Mouse (Mus musculus): ENCODE data around the gene Man1c1. TPM values are rescaled to one million over a fixed set of nuclear protein-coding genes. Genes with fewer than 3 reads are reported as not detected.
A peak's percentile ranks its signal among the peaks of the same experiment; 100 is the strongest.

Man1c1 gene
- polyA plus RNA-seq, 1 experiment: 93.7 TPM

DNA sequence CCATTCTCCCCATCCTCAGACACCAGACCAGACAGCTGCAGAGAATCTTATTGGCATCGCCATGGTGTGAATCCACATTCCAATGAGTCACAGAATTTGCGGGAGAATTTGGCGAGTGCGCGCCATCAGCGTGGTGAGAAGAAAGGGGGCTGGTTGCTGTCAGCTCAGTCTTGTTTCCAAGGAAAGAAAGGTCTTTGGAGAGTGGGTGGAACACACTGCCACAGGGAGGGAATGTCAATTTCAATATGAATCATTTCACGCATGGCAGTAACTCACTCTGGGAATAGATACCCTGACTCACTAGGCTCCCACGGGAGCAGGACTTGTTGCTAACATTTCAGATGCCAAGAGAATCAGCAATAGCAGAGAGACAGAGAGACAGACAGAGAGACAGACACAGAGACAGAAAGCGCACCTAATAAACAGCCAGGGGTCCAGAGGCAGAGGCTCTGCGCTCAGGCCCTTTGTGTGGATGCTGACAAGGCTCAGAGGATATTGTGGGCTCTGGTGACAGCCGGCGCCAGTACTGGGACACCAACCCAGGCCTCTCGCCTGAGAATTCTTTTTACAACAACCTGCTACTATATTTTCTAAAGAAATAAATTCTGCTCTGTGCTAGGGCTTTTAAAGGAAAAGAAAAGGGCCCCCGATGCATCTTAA is 72.5 kb downstream of the Man1c1 start:
- H3K27ac ChIP-seq (ENCODE audit: insufficient read depth, low read depth, low read length): peak overlapping the region; percentile 98
- H3K4me3 ChIP-seq (ENCODE audit: insufficient read depth, low read length): no peak overlapping the region
- TF ChIP-seq POLR2A (IDR thresholded peaks at IDR 0.05; ENCODE audit: borderline replicate concordance, low read depth, low read length) (no peak), CTCF (IDR thresholded peaks at IDR 0.05; ENCODE audit: low read depth, low read length) (no peak)
- peaks cover 61% of the 10 kb centered on the region for H3K4me1 ChIP-seq (ENCODE audit: control insufficient read depth, insufficient read depth, low read length)

DNA sequence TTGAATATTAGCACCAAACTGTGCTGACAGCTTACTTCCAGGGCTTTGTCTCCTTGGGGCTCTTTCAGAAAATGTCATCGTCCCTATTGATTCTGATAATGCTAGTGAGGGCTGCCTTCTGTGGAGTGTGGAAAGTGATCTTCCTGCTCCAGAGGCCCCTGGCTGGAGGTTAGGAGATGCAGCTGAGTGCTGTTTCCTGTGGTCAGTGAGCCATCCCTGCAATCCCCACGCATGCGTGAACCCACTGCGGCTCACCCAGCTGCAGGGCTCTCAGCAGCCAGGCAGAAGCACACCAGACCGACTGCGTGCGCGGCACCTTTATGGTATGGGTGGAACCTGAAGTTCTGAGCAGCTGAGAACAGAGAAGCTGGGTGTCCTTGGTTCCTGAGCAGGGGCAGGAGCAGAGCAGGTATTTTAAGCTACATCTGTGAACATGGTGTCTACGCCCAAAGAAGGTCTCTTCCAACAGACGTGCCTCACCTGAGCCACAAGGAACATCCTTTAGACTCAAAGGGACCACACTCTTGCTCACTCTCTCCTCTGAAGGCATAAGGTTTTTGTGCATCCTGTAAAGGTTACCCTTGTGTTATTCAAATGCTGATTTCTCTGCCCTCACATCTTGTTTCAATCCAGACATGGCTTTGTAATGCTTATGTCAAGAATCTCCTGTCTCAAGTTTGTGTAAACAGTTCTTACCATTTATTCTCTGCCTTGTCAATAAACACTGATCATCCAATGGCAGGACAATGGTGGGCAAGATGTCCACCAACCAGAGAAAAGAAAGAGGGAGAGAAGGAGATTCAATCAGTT is 75.3 kb downstream of the Man1c1 start:
- TF ChIP-seq CTCF (IDR thresholded peaks at IDR 0.05; ENCODE audit: low read depth, low read length) (no peak), POLR2A (IDR thresholded peaks at IDR 0.05; ENCODE audit: borderline replicate concordance, low read depth, low read length) (no peak)
- peak overlapping the region; percentile 10 for H3K4me3 ChIP-seq (ENCODE audit: insufficient read depth, low read length)
- H3K27ac ChIP-seq (ENCODE audit: insufficient read depth, low read depth, low read length): peak overlapping the region; percentile 87
- peaks cover 75% of the 10 kb centered on the region for H3K4me1 ChIP-seq (ENCODE audit: control insufficient read depth, insufficient read depth, low read length)

DNA sequence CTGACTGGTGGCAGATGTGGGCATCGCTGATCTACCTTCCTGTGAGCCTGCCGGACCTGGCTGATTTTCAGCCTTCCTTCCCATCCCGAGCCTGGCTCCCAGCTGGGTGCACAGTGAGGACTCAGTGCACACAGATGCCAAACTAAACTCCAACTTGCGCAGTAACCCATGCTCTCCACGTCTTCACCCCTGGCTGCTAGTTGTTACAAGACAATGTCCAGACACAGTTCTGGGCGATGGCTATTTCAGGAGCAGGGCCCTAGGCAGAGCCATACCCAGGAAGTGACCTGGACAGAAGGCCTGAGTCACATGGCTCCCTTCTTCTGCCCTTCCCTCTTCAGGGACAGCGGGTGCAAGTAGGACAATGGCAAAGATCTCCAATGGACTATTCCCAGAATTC is 76.0 kb downstream of the Man1c1 start:
- no peak for TF ChIP-seq POLR2A (IDR thresholded peaks at IDR 0.05; ENCODE audit: borderline replicate concordance, low read depth, low read length)
- no peak for TF ChIP-seq CTCF (IDR thresholded peaks at IDR 0.05; ENCODE audit: low read depth, low read length)
- H3K4me1 ChIP-seq (ENCODE audit: control insufficient read depth, insufficient read depth, low read length): peaks cover 74% of the 10 kb centered on the region
- no peak overlapping the region for H3K4me3 ChIP-seq (ENCODE audit: insufficient read depth, low read length)
- peak overlapping the region; percentile 87 for H3K27ac ChIP-seq (ENCODE audit: insufficient read depth, low read depth, low read length)

DNA sequence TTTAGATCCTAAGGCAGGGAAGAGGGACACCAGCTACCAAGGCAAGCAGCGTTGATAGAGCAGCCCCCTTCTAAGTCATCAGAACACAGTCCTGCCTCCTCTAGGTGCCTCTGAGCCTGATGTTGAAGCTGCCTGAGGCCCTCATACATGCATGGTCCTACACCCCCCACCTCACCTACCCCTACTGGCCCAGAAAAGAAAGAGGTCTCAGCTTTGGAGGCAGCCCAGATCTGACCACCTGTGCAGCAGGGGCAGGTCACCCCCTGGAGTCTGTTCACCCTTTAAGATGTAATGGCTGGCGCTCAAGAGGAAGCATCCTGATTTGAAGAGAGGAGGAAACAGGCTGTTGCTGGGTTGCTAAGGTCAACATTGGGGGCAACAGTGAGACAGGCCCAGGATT is 77.2 kb downstream of the Man1c1 start:
- no peak overlapping the region for H3K4me3 ChIP-seq (ENCODE audit: insufficient read depth, low read length)
- H3K4me1 ChIP-seq (ENCODE audit: control insufficient read depth, insufficient read depth, low read length): peaks cover 76% of the 10 kb centered on the region
- H3K27ac ChIP-seq (ENCODE audit: insufficient read depth, low read depth, low read length): peak overlapping the region; percentile 7; the same call in 1 of the 2 replicates
- TF ChIP-seq CTCF (IDR thresholded peaks at IDR 0.05; ENCODE audit: low read depth, low read length) (no peak), POLR2A (IDR thresholded peaks at IDR 0.05; ENCODE audit: borderline replicate concordance, low read depth, low read length) (no peak)

DNA sequence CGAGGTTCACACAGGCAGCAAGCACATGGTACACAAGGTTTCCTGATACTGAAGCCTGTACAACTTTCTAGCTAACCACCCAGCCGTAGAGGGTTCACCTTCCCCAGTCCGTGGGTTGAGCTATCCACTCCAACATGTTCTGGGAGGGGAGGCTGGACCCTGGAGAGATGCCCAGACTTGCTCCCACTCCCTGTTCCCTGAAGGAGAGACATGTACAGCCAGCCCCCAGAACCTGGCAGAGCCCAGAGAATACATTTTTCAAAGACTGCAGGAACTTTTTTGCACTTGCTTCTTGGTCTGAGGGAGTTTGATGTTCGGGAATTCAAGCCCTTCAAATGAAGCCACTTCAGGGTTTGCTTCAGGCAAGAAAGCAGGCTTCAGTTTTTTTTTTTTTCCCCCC is 77.7 kb downstream of the Man1c1 start:
- no peak overlapping the region for H3K4me3 ChIP-seq (ENCODE audit: insufficient read depth, low read length)
- peaks cover 72% of the 10 kb centered on the region for H3K4me1 ChIP-seq (ENCODE audit: control insufficient read depth, insufficient read depth, low read length)
- TF ChIP-seq CTCF (IDR thresholded peaks at IDR 0.05; ENCODE audit: low read depth, low read length): no peak
- no peak for TF ChIP-seq POLR2A (IDR thresholded peaks at IDR 0.05; ENCODE audit: borderline replicate concordance, low read depth, low read length)
- H3K27ac ChIP-seq (ENCODE audit: insufficient read depth, low read depth, low read length): no peak overlapping the region

DNA sequence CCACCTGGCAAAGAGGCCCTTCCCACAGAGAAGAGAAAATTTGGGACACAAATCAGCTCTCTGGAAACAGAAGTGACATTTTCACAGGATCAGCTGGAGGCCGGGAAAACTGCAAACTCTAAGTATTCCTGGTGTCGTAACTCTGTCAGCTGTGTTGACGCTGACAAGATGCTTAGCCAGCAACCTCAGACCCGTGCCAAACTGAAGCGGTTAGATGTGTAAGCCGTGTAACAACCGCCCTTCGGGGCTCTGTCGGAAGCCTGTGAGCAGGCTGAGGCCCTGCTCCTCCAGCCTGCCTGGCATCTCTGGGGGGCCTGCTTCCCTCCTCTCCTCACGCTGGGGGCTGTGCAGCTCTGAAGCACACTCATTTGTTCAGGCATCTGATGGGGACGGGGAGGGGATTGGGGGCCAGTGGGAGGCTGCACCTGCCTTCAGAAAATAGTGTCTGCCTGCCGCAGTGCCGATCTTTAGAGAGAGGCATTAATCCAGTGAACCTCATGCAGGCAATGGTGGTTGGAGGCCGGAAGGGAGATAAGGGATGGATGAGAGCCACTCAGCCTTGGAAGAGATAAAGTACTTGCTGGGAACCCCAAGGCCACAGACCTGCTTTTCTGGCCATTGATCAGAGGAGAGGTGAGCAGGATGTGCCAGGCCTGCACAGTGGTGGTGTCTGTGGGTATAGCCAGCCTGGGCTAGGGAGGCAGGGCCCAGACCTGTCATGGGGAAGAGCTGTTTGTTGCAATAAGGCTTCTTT is 79.8 kb downstream of the Man1c1 start:
- no peak overlapping the region for H3K4me3 ChIP-seq (ENCODE audit: insufficient read depth, low read length)
- peak overlapping the region; percentile 69 for H3K27ac ChIP-seq (ENCODE audit: insufficient read depth, low read depth, low read length)
- peaks cover 78% of the 10 kb centered on the region for H3K4me1 ChIP-seq (ENCODE audit: control insufficient read depth, insufficient read depth, low read length)
- TF ChIP-seq POLR2A (IDR thresholded peaks at IDR 0.05; ENCODE audit: borderline replicate concordance, low read depth, low read length) (no peak), CTCF (IDR thresholded peaks at IDR 0.05; ENCODE audit: low read depth, low read length) (no peak)

DNA sequence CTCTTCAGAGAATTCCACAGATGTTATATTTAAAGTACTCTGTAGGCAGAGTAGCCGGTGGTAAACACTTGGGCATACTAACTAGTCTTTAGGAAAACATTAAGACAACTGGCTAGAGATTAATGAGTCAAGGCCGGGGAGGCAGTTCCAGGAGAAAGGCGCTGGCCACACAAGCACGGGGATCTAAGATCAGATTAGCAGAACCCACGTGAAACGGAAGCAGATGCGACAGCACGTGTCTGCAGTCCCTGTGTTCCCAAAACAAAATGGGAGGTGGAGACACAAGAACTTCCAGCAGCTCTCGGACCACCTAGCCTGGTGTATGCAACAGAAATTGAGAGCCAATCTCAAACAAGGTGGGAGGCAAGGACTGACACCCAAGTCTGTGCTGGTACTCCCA is 82.4 kb downstream of the Man1c1 start:
- Histone ChIP-seq H3K27ac (ENCODE audit: insufficient read depth, low read depth, low read length) (no peak overlapping the region), H3K4me3 (ENCODE audit: insufficient read depth, low read length) (no peak overlapping the region), H3K4me1 (ENCODE audit: control insufficient read depth, insufficient read depth, low read length) (peaks cover 75% of the 10 kb centered on the region)
- TF ChIP-seq CTCF (IDR thresholded peaks at IDR 0.05; ENCODE audit: low read depth, low read length) (no peak), POLR2A (IDR thresholded peaks at IDR 0.05; ENCODE audit: borderline replicate concordance, low read depth, low read length) (no peak)

DNA sequence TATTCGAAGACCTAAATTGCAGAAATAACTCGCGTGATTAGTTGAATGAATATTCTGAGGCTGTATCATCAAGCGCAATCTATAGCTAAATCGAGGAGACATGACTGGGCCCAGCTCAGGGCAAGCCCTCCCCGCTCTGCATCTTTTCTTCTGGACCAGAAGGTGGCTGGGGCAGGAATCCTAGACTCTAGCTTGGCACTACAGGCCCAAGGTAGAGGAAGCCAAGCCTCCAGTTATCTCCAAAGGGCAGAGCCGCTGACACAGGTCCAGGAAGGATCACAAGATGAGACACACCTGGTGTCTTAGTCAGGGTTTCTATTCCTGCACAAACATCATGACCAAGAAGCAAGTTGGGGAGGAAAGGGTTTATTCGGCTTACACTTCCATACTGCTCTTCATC is 83.8 kb downstream of the Man1c1 start:
- TF ChIP-seq CTCF (IDR thresholded peaks at IDR 0.05; ENCODE audit: low read depth, low read length): no peak
- TF ChIP-seq POLR2A (IDR thresholded peaks at IDR 0.05; ENCODE audit: borderline replicate concordance, low read depth, low read length): no peak
- Histone ChIP-seq H3K4me1 (ENCODE audit: control insufficient read depth, insufficient read depth, low read length) (peaks cover 78% of the 10 kb centered on the region), H3K4me3 (ENCODE audit: insufficient read depth, low read length) (no peak overlapping the region), H3K27ac (ENCODE audit: insufficient read depth, low read depth, low read length) (peak overlapping the region; percentile 98)

DNA sequence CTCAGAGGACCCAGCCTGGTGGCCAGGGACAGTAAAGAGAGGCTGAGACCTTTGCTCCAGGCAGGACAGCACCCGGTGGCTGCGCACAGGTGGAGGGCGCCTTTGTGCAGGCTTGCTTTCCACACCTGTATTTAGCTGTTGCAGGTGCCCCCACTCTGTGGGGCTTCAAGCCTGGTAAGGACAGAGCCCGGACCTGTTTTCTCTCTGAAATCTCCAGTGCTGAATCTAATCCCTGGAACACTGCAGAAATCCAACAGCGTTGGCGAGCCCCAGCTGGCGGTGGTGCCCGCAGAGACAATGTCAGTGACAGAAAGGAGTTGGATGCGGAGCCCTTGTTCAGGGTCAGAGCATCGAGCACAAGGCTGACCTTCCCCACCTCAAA is 84.6 kb downstream of the Man1c1 start:
- TF ChIP-seq CTCF (IDR thresholded peaks at IDR 0.05; ENCODE audit: low read depth, low read length) (no peak), POLR2A (IDR thresholded peaks at IDR 0.05; ENCODE audit: borderline replicate concordance, low read depth, low read length) (no peak)
- H3K27ac ChIP-seq (ENCODE audit: insufficient read depth, low read depth, low read length): peak overlapping the region; percentile 98
- no peak overlapping the region for H3K4me3 ChIP-seq (ENCODE audit: insufficient read depth, low read length)
- H3K4me1 ChIP-seq (ENCODE audit: control insufficient read depth, insufficient read depth, low read length): peaks cover 75% of the 10 kb centered on the region

All from bone marrow macrophage, adult 2 months (primary cell).